Mouse (Mus musculus): ENCODE data around the gene Zfp207. TPM values are rescaled to one million over a fixed set of nuclear protein-coding genes. Genes with fewer than 3 reads are reported as not detected.
A peak's percentile ranks its signal among the peaks of the same experiment; 100 is the strongest.
"Not testable (repeated sequence)": the region's sequence is repeated elsewhere in the genome, so short reads cannot be mapped to it uniquely, and the experiment has no call there.

Gene Zfp207
- polyA plus RNA-seq, 1 experiment: 357 TPM

DNA sequence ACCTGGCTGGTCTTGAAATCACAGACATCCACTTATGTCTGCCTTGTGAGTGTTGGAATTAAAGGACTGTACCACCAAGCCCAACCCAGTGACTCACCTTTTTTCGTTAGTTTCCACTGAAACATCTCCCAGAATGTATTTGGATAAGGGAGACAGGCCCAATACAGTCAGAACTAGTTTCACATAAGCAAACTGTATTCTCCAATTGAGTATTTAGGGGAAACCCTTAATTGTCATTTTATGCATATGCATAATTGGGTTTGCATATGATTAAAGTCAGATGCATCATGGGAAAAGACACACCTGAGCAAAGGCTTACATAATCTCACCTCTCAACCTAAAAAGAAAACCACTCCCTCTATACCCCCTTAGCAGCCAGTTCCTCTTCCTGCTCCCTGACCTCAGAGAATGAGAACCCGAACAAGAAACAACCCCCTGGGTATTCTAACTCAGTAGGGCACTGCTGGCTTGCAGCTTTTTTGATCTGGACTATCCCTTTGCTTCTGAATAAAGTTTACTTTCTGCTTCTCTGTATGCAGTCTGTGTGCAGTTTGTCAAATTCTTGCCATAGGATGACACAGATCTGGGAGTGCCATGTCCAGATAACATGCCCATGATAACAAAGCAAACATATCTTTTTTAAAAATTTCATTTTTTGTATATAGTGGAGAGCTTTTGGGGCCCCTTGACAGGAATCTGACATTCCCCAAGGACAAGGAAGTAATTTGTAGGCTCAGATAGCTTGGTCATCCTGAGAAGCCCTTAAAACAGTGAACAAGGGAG, 37.3 kb downstream of the Zfp207 start:
- H3K27me3 ChIP-seq (ENCODE audit: control insufficient read depth, insufficient read depth, low read length, poor library complexity, severe bottlenecking): no peaks in the 10 kb centered on the region
- H3K4me3 ChIP-seq (ENCODE audit: low read depth, low read length): no peak overlapping the region
- no peak overlapping the region for H3K27ac ChIP-seq (ENCODE audit: insufficient read depth, low read length)
- no peaks in the 10 kb centered on the region for H3K36me3 ChIP-seq (ENCODE audit: control insufficient read depth, insufficient read depth, low read length, poor library complexity, severe bottlenecking)
- TF ChIP-seq POLR2A (IDR thresholded peaks at IDR 0.05; ENCODE audit: insufficient read depth, low read length) (no peak), EP300 (IDR thresholded peaks at IDR 0.05; ENCODE audit: insufficient read depth, low read depth, low read length) (no peak), CTCF (IDR thresholded peaks at IDR 0.05; ENCODE audit: low read depth, low read length) (no peak)
- H3K9ac ChIP-seq (ENCODE audit: low read depth, poor library complexity, severe bottlenecking): no peak overlapping the region
- H3K9me3 ChIP-seq (replicated peaks; ENCODE audit: control insufficient read depth, insufficient read depth, low read length, poor library complexity, severe bottlenecking): peaks cover 18% of the 10 kb centered on the region
- H3K4me1 ChIP-seq (ENCODE audit: control insufficient read depth, insufficient read depth, low read length): no peaks in the 10 kb centered on the region

DNA sequence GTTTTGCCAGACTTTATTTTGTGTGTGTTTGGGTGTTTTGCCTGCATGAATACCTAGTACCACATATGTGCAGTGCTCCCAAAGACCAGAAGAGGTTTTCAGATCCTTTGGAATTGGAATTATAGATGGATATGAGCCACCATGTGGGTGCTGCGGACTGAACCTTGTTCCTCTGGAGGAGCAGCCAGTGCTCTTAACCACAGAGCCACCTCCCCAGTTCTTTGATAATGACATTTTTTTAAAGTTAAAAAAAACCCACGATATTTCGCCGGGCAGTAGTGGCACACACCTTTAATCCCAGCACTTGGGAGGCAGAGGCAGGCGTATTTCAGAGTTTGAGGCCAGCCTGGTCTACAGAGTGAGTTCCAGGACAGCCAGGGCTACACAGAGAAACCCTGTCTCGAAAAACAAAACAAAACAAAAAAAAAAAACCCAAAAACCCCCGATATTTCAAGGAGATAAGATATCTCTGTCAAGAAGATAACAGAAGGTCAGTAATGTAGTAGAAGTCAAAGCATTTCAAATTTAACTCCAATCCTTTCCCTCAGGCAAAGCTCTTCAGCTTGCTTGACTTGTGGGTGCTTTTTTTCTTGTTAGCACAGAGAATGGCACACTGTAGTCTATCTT, 38.5 kb downstream of the Zfp207 start:
- Histone ChIP-seq H3K4me3 (ENCODE audit: low read depth, low read length) (no peak overlapping the region), H3K9ac (ENCODE audit: low read depth, poor library complexity, severe bottlenecking) (no peak overlapping the region), H3K9me3 (replicated peaks; ENCODE audit: control insufficient read depth, insufficient read depth, low read length, poor library complexity, severe bottlenecking) (peaks cover 14% of the 10 kb centered on the region), H3K4me1 (ENCODE audit: control insufficient read depth, insufficient read depth, low read length) (no peaks in the 10 kb centered on the region), H3K27ac (ENCODE audit: insufficient read depth, low read length) (no peak overlapping the region), H3K36me3 (ENCODE audit: control insufficient read depth, insufficient read depth, low read length, poor library complexity, severe bottlenecking) (no peaks in the 10 kb centered on the region), H3K27me3 (ENCODE audit: control insufficient read depth, insufficient read depth, low read length, poor library complexity, severe bottlenecking) (no peaks in the 10 kb centered on the region)
- no peak for TF ChIP-seq CTCF (IDR thresholded peaks at IDR 0.05; ENCODE audit: low read depth, low read length)
- no peak for TF ChIP-seq EP300 (IDR thresholded peaks at IDR 0.05; ENCODE audit: insufficient read depth, low read depth, low read length)
- no peak for TF ChIP-seq POLR2A (IDR thresholded peaks at IDR 0.05; ENCODE audit: insufficient read depth, low read length)

DNA sequence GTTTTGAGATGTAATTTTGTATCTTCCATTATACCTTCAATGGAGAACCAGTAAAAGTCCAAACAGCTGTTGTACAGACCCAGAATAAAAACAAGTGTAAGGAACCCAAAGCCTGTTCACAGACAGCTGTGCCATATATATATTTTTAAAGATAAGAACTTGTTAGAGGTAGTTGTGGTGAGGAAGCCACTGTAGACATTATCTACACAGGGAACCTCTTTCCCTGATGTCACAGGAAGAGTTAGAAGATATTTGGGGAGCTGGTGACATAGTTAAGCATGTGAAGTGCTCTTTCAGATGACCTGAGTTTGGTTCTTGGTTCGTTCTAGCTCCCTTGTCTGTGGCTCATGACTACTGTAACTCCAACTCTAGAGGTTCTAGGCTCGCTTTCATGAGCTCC, 41.6 kb downstream of the Zfp207 start:
- H3K4me3 ChIP-seq (ENCODE audit: low read depth, low read length): no peak overlapping the region
- H3K27me3 ChIP-seq (ENCODE audit: control insufficient read depth, insufficient read depth, low read length, poor library complexity, severe bottlenecking): no peaks in the 10 kb centered on the region
- H3K9ac ChIP-seq (ENCODE audit: low read depth, poor library complexity, severe bottlenecking): no peak overlapping the region
- TF ChIP-seq EP300 (IDR thresholded peaks at IDR 0.05; ENCODE audit: insufficient read depth, low read depth, low read length) (no peak), POLR2A (IDR thresholded peaks at IDR 0.05; ENCODE audit: insufficient read depth, low read length) (no peak)
- no peaks in the 10 kb centered on the region for H3K36me3 ChIP-seq (ENCODE audit: control insufficient read depth, insufficient read depth, low read length, poor library complexity, severe bottlenecking)
- H3K27ac ChIP-seq (ENCODE audit: insufficient read depth, low read length): no peak overlapping the region
- H3K9me3 ChIP-seq (replicated peaks; ENCODE audit: control insufficient read depth, insufficient read depth, low read length, poor library complexity, severe bottlenecking): peaks cover 6% of the 10 kb centered on the region; the same call in 1 of the 2 replicates
- no peaks in the 10 kb centered on the region for H3K4me1 ChIP-seq (ENCODE audit: control insufficient read depth, insufficient read depth, low read length)

DNA sequence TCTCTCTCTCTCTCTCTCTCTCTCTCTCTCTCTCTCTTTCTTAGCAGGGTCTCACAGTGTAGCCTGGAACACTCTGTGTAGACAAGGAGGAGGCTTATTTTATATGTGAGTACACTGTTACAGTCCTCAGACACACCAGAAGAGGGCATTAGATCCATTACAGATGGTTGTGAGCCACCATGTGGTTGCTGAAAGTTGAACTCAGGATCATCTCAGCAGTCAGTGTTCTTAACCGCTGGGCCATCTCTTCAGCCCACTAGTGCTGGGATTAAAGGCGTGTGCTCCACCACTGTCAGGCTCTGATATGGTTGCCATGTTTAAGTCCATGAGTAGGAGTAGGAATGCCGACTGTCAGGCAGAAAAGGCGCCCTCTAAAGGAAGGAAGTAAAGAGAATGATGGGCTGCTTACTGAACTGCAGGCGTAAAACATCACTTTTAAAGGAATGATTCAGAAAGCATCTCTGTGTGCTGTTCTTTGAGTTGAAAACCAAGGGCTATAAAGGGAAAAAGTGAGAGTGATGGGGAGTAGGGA, 42.2 kb downstream of the Zfp207 start:
- Histone ChIP-seq H3K9me3 (replicated peaks; ENCODE audit: control insufficient read depth, insufficient read depth, low read length, poor library complexity, severe bottlenecking) (peaks cover 6% of the 10 kb centered on the region; the same call in 1 of the 2 replicates), H3K4me1 (ENCODE audit: control insufficient read depth, insufficient read depth, low read length) (no peaks in the 10 kb centered on the region), H3K4me3 (ENCODE audit: low read depth, low read length) (no peak overlapping the region), H3K27me3 (ENCODE audit: control insufficient read depth, insufficient read depth, low read length, poor library complexity, severe bottlenecking) (no peaks in the 10 kb centered on the region), H3K9ac (ENCODE audit: low read depth, poor library complexity, severe bottlenecking) (no peak overlapping the region), H3K36me3 (ENCODE audit: control insufficient read depth, insufficient read depth, low read length, poor library complexity, severe bottlenecking) (no peaks in the 10 kb centered on the region), H3K27ac (ENCODE audit: insufficient read depth, low read length) (no peak overlapping the region)
- TF ChIP-seq POLR2A (IDR thresholded peaks at IDR 0.05; ENCODE audit: insufficient read depth, low read length) (no peak), CTCF (IDR thresholded peaks at IDR 0.05; ENCODE audit: low read depth, low read length) (peak; percentile 17)

DNA sequence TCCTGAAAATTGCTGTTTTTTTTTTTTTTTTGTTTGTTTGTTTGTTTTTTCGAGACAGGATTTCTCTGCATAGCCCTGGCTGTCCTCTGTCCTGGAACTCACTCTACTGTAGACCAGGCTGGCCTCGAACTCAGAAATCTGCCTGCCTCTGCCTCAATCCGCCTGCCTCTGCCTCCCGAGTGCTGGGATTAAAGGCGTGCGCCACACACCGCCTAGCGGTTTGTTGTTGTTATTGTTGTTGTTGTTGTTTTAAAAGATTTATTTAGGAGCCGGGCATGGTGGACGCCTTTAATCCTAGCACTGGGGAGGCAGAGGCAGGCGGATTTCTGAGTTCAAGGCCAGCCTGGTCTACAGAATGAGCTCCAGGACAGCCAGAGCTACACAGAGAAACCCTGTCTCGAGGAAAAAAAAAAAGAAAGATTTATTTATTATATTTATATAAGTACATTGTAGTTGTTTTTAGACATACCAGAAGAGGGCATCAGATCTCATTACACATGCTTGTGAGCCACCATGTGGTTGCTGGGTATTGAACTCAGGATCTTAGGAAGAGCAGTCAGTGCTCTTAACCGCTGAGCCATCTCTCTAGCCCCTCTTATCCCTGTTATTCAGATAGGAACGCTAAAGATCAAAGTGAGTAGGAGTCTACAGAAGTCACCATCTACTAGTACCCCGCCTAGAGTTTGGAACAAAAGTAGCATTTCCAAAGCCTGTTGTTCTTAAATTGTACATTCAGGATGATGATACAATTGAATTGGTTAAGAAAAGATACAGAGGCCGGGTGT, 43.1 kb downstream of the Zfp207 start:
- H3K27ac ChIP-seq (ENCODE audit: insufficient read depth, low read length); H3K4me3 ChIP-seq (ENCODE audit: low read depth, low read length); H3K4me1 ChIP-seq (ENCODE audit: control insufficient read depth, insufficient read depth, low read length); H3K9me3 ChIP-seq (replicated peaks; ENCODE audit: control insufficient read depth, insufficient read depth, low read length, poor library complexity, severe bottlenecking); H3K36me3 ChIP-seq (ENCODE audit: control insufficient read depth, insufficient read depth, low read length, poor library complexity, severe bottlenecking); H3K27me3 ChIP-seq (ENCODE audit: control insufficient read depth, insufficient read depth, low read length, poor library complexity, severe bottlenecking); H3K9ac ChIP-seq (ENCODE audit: low read depth, poor library complexity, severe bottlenecking): not testable (repeated sequence)
